Mouse (Mus musculus) lung, embryonic 16.5 days (tissue): ENCODE measurements around the gene Ttc28. TPM values are rescaled to one million over a fixed set of nuclear protein-coding genes. Genes with fewer than 3 reads are reported as not detected.

Source experiments
- ATAC-seq: fragments of 200-750 bp; cut with Nextera tagmentation; 2 replicates; pipeline ENCODE4 v1.8.0; 2017; ENCODE audit warnings: low read depth, mild to moderate bottlenecking, moderate library complexity
- H3K27ac ChIP-seq: fragments of 300-500 bp; sonication (generic); 2 replicates; pipeline ENCODE4 v1.5.1; 2014; ENCODE audit warnings: mild to moderate bottlenecking, control low read depth, low read length
- H3K27me3 ChIP-seq: fragments of 300-500 bp; sonication (generic); 2 replicates; pipeline ENCODE4 v1.6.1; 2014; ENCODE audit warnings: low read depth, low read length, mixed read lengths; ENCODE audit not compliant: control insufficient read depth, insufficient read depth
- H3K36me3 ChIP-seq: fragments of 300-500 bp; sonication (generic); 2 replicates; pipeline ENCODE4 v1.6.1; 2014; ENCODE audit warnings: low read length; ENCODE audit not compliant: control insufficient read depth, insufficient read depth
- H3K4me1 ChIP-seq: fragments of 300-500 bp; sonication (generic); replicated peaks from 2 replicates; pipeline ENCODE4 v1.6.1; 2014; ENCODE audit warnings: low read length, mixed read lengths; ENCODE audit not compliant: control insufficient read depth, insufficient read depth
- H3K4me2 ChIP-seq: fragments of 300-500 bp; sonication (generic); 2 replicates; pipeline ENCODE4 v1.6.1; 2014; ENCODE audit warnings: low read depth, low read length, control low read depth
- H3K4me3 ChIP-seq: fragments of 300-500 bp; sonication (generic); 2 replicates; pipeline ENCODE4 v1.5.1; 2014; ENCODE audit warnings: mild to moderate bottlenecking, low read length, control low read depth
- H3K9ac ChIP-seq: fragments of 300-500 bp; sonication (generic); 2 replicates; pipeline ENCODE4 v1.6.1; 2014; ENCODE audit warnings: low read length, control low read depth
- H3K9me3 ChIP-seq: fragments of 300-500 bp; sonication (generic); 2 replicates; pipeline ENCODE4 v1.6.1; 2016; ENCODE audit warnings: low read length; ENCODE audit not compliant: control insufficient read depth
- WGBS: fragments of 180-500 bp; shearing (Covaris S2); extraction: QIAGEN DNeasy Blood & Tissue Kit; methylation state at CpG from one replicate; pipeline ENCODE4 v1.1.7; 2014; 5-methylcytosine and 5-hydroxymethylcytosine counted together
- polyA plus RNA-seq: library from polyadenylated mRNA; unstranded; fragments of >200 nt; fragmentation: Nextera tagmentation; extraction: Ambion mirVana; gene quantifications from 2 replicates; pipeline ENCODE4 v1.2.1, GENCODE M21; 2015

Gene Ttc28
- polyA plus RNA-seq, 1 experiment from 2014 or later, result 8.4 TPM

- H3K9me3 ChIP-seq, result no peaks in the 10 kb centered on the region
- peaks cover 13% of the 10 kb centered on the region for H3K4me1 ChIP-seq
- peak overlapping the region; percentile 98 for H3K27ac ChIP-seq
- no peaks in the 10 kb centered on the region for H3K27me3 ChIP-seq
- H3K4me3 ChIP-seq, result peak overlapping the region; percentile 78
- peak overlapping the region; percentile 89; the same call in 1 of the 2 replicates for H3K9ac ChIP-seq
- H3K4me2 ChIP-seq, result peak overlapping the region; percentile 89
- no peak for ATAC-seq
- WGBS, result 26% methylated on average over 5 of the region's 5 CpGs
- no peaks in the 10 kb centered on the region; the same call in 1 of the 2 replicates for H3K36me3 ChIP-seq
Measured at GRCm38 (mm10) chr5:110980576-110980975, 101.0 kb downstream of the Ttc28 start.

- H3K4me3 ChIP-seq, result no peak overlapping the region
- no peaks in the 10 kb centered on the region for H3K9me3 ChIP-seq
- no peak overlapping the region for H3K27ac ChIP-seq
- no peak for ATAC-seq
- H3K27me3 ChIP-seq, result no peaks in the 10 kb centered on the region
- WGBS, result 66% methylated on average over 3 of the region's 3 CpGs
- no peak overlapping the region for H3K9ac ChIP-seq
- no peak overlapping the region for H3K4me2 ChIP-seq
- no peaks in the 10 kb centered on the region; the same call in 1 of the 2 replicates for H3K36me3 ChIP-seq
- peaks cover 13% of the 10 kb centered on the region for H3K4me1 ChIP-seq
Measured at GRCm38 (mm10) chr5:110982436-110982835, 102.8 kb downstream of the Ttc28 start.

- WGBS, result 61% methylated on average over 6 of the region's 6 CpGs
- Histone ChIP-seq H3K27me3 (no peaks in the 10 kb centered on the region), H3K27ac (no peak overlapping the region), H3K36me3 (no peaks in the 10 kb centered on the region; the same call in 1 of the 2 replicates), H3K4me3 (no peak overlapping the region), H3K4me2 (no peak overlapping the region), H3K9ac (no peak overlapping the region), H3K9me3 (no peaks in the 10 kb centered on the region), H3K4me1 (peaks cover 13% of the 10 kb centered on the region)
- ATAC-seq, result no peak
Measured at GRCm38 (mm10) chr5:110984136-110984681, 104.6 kb downstream of the Ttc28 start.

- Histone ChIP-seq H3K9ac (no peak overlapping the region), H3K4me3 (no peak overlapping the region), H3K27ac (no peak overlapping the region), H3K4me2 (no peak overlapping the region), H3K27me3 (no peaks in the 10 kb centered on the region), H3K36me3 (no peaks in the 10 kb centered on the region), H3K4me1 (peaks cover 4% of the 10 kb centered on the region; the same call in 1 of the 2 replicates), H3K9me3 (no peaks in the 10 kb centered on the region)
- WGBS, result 70% methylated on average over 13 of the region's 13 CpGs
- no peak for ATAC-seq
Measured at GRCm38 (mm10) chr5:110996835-110997539, 117.4 kb downstream of the Ttc28 start.

GRCm38 (mm10) chr5:110997692-110998091 is 118.1 kb downstream of the Ttc28 start:
- Histone ChIP-seq H3K4me1 (peaks cover 4% of the 10 kb centered on the region; the same call in 1 of the 2 replicates), H3K9ac (no peak overlapping the region), H3K4me3 (no peak overlapping the region), H3K9me3 (no peaks in the 10 kb centered on the region), H3K4me2 (no peak overlapping the region), H3K27me3 (no peaks in the 10 kb centered on the region), H3K27ac (no peak overlapping the region), H3K36me3 (no peaks in the 10 kb centered on the region)
- no peak for ATAC-seq
- WGBS, result 73% methylated on average over 7 of the region's 7 CpGs

GRCm38 (mm10) chr5:110998298-110998697 is 118.7 kb downstream of the Ttc28 start:
- no peak overlapping the region for H3K27ac ChIP-seq
- H3K27me3 ChIP-seq, result no peaks in the 10 kb centered on the region
- H3K9ac ChIP-seq, result no peak overlapping the region
- peaks cover 4% of the 10 kb centered on the region; the same call in 1 of the 2 replicates for H3K4me1 ChIP-seq
- H3K9me3 ChIP-seq, result no peaks in the 10 kb centered on the region
- no peak for ATAC-seq
- no peak overlapping the region for H3K4me2 ChIP-seq
- 48% methylated on average over 4 of the region's 4 CpGs for WGBS
- no peak overlapping the region for H3K4me3 ChIP-seq
- no peaks in the 10 kb centered on the region for H3K36me3 ChIP-seq

- Histone ChIP-seq H3K27me3 (no peaks in the 10 kb centered on the region), H3K36me3 (no peaks in the 10 kb centered on the region), H3K9me3 (no peaks in the 10 kb centered on the region), H3K4me2 (no peak overlapping the region), H3K9ac (no peak overlapping the region), H3K27ac (no peak overlapping the region), H3K4me3 (no peak overlapping the region), H3K4me1 (peaks cover 4% of the 10 kb centered on the region; the same call in 1 of the 2 replicates)
- no peak for ATAC-seq
- WGBS, result 80% methylated on average over 5 of the region's 5 CpGs
Measured at GRCm38 (mm10) chr5:111000953-111001352, 121.3 kb downstream of the Ttc28 start.

GRCm38 (mm10) chr5:111003220-111003619 is 123.6 kb downstream of the Ttc28 start:
- no peak overlapping the region for H3K9ac ChIP-seq
- no peaks in the 10 kb centered on the region for H3K9me3 ChIP-seq
- H3K27ac ChIP-seq, result no peak overlapping the region
- no peak for ATAC-seq
- H3K4me3 ChIP-seq, result no peak overlapping the region
- no peaks in the 10 kb centered on the region for H3K36me3 ChIP-seq
- 62% methylated on average over 5 of the region's 5 CpGs for WGBS
- H3K27me3 ChIP-seq, result no peaks in the 10 kb centered on the region
- peaks cover 10% of the 10 kb centered on the region; the same call in 1 of the 2 replicates for H3K4me1 ChIP-seq
- H3K4me2 ChIP-seq, result no peak overlapping the region

GRCm38 (mm10) chr5:111003750-111004149 is 124.1 kb downstream of the Ttc28 start:
- WGBS, result 69% methylated on average over 9 of the region's 9 CpGs
- H3K9ac ChIP-seq, result no peak overlapping the region

More at GRCm38 (mm10) chr5:111003750-111004149, 124.1 kb downstream of the Ttc28 start:
- H3K9me3 ChIP-seq, result no peaks in the 10 kb centered on the region
- H3K27me3 ChIP-seq, result no peaks in the 10 kb centered on the region
- H3K27ac ChIP-seq, result no peak overlapping the region
- H3K4me2 ChIP-seq, result no peak overlapping the region
- ATAC-seq, result no peak
- H3K4me3 ChIP-seq, result no peak overlapping the region
- no peaks in the 10 kb centered on the region for H3K36me3 ChIP-seq
- H3K4me1 ChIP-seq, result peaks cover 7% of the 10 kb centered on the region; the same call in 1 of the 2 replicates
